Mouse (Mus musculus): Measurements from ENCODE around the gene Esr1.
A peak's percentile ranks its signal among the peaks of the same experiment; 100 is the strongest.

DNA sequence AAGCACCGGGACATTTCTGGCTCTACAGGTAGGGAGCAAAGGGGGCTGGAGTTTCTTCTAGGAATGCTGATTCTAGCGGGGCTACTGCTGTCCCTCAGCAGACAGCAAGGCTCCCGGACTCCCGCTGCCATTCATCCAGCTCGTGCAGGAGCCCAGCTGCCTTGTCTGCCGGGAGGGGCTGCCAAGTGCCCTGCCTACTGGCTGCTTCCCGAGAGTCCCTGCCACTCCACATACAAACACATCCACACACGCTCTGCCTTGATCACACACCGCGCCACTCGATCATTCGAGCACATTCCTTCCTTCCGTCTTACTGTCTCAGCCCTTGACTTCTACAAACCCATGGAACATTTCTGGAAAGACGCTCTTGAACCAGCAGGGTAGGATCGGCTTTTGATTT lies 98.5 kb downstream of the Esr1 start:
- TF ChIP-seq CTCF (IDR thresholded peaks at IDR 0.05; ENCODE audit: low read depth, low read length) (0 out of 2 replicates have a peak, but pooled peaks have one; percentile 8), POLR2A (IDR thresholded peaks at IDR 0.05; ENCODE audit: extremely low read depth, insufficient read depth, low read length) (no peak)
